Mouse (Mus musculus) B cell, adult 62 days (primary cell): ENCODE data around the gene Wdr64. TPM values are rescaled to one million over a fixed set of nuclear protein-coding genes. Genes with fewer than 3 reads are reported as not detected.

Experiments used
- total RNA-seq: library from RNA; stranded (reverse); gene quantifications from 4 replicates; pipeline ENCODE4 v1.2.4, GENCODE M21; 2023

The Wdr64 gene
- total RNA-seq, result not detected in 4 replicates

GRCm38 (mm10) chr1:175698293-175698692 is at the start of gene Wdr64:
Gene Wdr64, plus strand, starts transcription at chr1:175698593.

GRCm38 (mm10) chr1:175692246-175692996 is 6.0 kb upstream of the Wdr64 start, which contains the start of the genes Opn3 and Chml:
Gene Opn3, minus strand, starts transcription at chr1:175692776.
Gene Chml, minus strand, starts transcription at chr1:175692901.

Other genes starting within 250 kb of the Wdr64 start
- gene Rgs7, start 206.1 kb upstream of the Wdr64 start, total RNA-seq, result not detected in 4 replicates
- gene Kmo, start 78.2 kb upstream of the Wdr64 start, total RNA-seq, result 106 to 120 TPM (median 113 TPM) in 4 replicates
- gene Fh1, start 73.0 kb upstream of the Wdr64 start, total RNA-seq, result 45.6 to 61.2 TPM (median 60.6 TPM) in 4 replicates
- 1.7 to 3.3 TPM (median 2.1 TPM) in 4 replicates for gene Opn3, start 5.8 kb upstream of the Wdr64 start, total RNA-seq
- gene Chml, start 5.7 kb upstream of the Wdr64 start, total RNA-seq, result 7.3 to 10.5 TPM (median 9.5 TPM) in 4 replicates
- 3.2 to 5.2 TPM (median 4.0 TPM) in 4 replicates for gene Exo1, start 182.0 kb downstream of the Wdr64 start, total RNA-seq
- not detected in 4 replicates for gene Gm38100, start 221.7 kb downstream of the Wdr64 start, total RNA-seq